Mouse (Mus musculus) liver, postnatal 0 days (tissue): Measurements from ENCODE around the gene Scube3.

Source experiments
- CTCF ChIP-seq: sonication (generic); IDR thresholded peaks from 2 replicates; pipeline ENCODE4 v1.5.1; 2016; ENCODE audit warnings: antibody characterized with exemption, low read depth
- EP300 ChIP-seq: IDR thresholded peaks from 2 replicates; pipeline ENCODE4 v1.6.1; 2016; ENCODE audit warnings: antibody characterized with exemption, low read depth, mild to moderate bottlenecking

GRCm38 (mm10) chr17:28122949-28123348 is 19.0 kb upstream of the Scube3 start:
- no peak for TF ChIP-seq CTCF
- no peak for TF ChIP-seq EP300
